Mouse (Mus musculus) C2C12 (cell line): ENCODE measurements around the gene Zc3h7a. TPM values are rescaled to one million over a fixed set of nuclear protein-coding genes. Genes with fewer than 3 reads are reported as not detected.

Experiments
- H3K27me3 ChIP-seq: one replicate; pipeline ENCODE4 v1.6.1; 2011; ENCODE audit not compliant: control insufficient read depth, insufficient read depth, insufficient read length
- H3K36me3 ChIP-seq: one replicate; pipeline ENCODE4 v1.6.1; 2011; ENCODE audit not compliant: control insufficient read depth, insufficient read depth
- H3K4me3 ChIP-seq: one replicate; pipeline ENCODE4 v1.5.1; 2011; ENCODE audit warnings: mild to moderate bottlenecking, control low read depth; ENCODE audit not compliant: poor library complexity, insufficient read depth, severe bottlenecking
- H3K79me2 ChIP-seq: one replicate; pipeline ENCODE4 v1.6.1; 2011; ENCODE audit not compliant: control insufficient read depth, insufficient read depth
- H3K79me3 ChIP-seq: one replicate; pipeline ENCODE4 v1.6.1; 2011; ENCODE audit warnings: low read depth, control low read depth
- H3ac ChIP-seq: one replicate; pipeline ENCODE3; 2011; ENCODE audit warnings: low read depth; ENCODE audit not compliant: control insufficient read depth, insufficient read length
- CTCF ChIP-seq: IDR thresholded peaks from one replicate; pipeline ENCODE4 v1.5.1; 2011; ENCODE audit not compliant: control insufficient read depth, insufficient read depth, insufficient read length
- FOSL1 ChIP-seq: IDR thresholded peaks from one replicate; pipeline ENCODE4 v1.8.0; 2011; ENCODE audit warnings: mild to moderate bottlenecking, low read length; ENCODE audit not compliant: poor library complexity, insufficient read depth, severe bottlenecking
- MYOD1 ChIP-seq: IDR thresholded peaks from one replicate; pipeline ENCODE4 v1.6.1; 2011; ENCODE audit warnings: low read depth; ENCODE audit not compliant: control insufficient read depth, insufficient read length
- MYOG ChIP-seq: IDR thresholded peaks from one replicate; pipeline ENCODE4 v1.6.1; 2011; ENCODE audit not compliant: control insufficient read depth, insufficient read length; ENCODE audit errors: extremely low read depth
- USF1 ChIP-seq: IDR thresholded peaks from one replicate; pipeline ENCODE4 v1.6.1; 2011; ENCODE audit warnings: low read depth, mild to moderate bottlenecking, control low read depth, moderate library complexity
- microRNA-seq: library from miRNA; unstranded; fragments of <30 nt; microRNA quantifications from one replicate; pipeline ENCODE4, GENCODE M21; 2019; ENCODE audit warnings: borderline microRNAs expressed
- polyA plus RNA-seq: library from polyadenylated mRNA; unstranded; fragments of >200 nt; fragmentation: generic; extraction: Trizol; gene quantifications from one replicate; pipeline ENCODE4 v1.2.1, GENCODE M21; 2012; ENCODE audit warnings: missing spikeins

The Zc3h7a gene
- polyA plus RNA-seq, 1 experiment: 10.2 TPM

GRCm38 (mm10) chr16:11092523-11092922, 83.7 kb downstream of the Zc3h7a start:
- no peaks in the 10 kb centered on the region for H3K27me3 ChIP-seq
- H3K79me2 ChIP-seq: no peaks in the 10 kb centered on the region
- no peak for TF ChIP-seq USF1
- TF ChIP-seq CTCF: no peak
- TF ChIP-seq MYOG: no peak
- no peaks in the 10 kb centered on the region for H3K79me3 ChIP-seq
- H3K4me3 ChIP-seq: no peak overlapping the region
- H3ac ChIP-seq: no peak overlapping the region
- H3K36me3 ChIP-seq: peaks cover 45% of the 10 kb centered on the region

GRCm38 (mm10) chr16:11092061-11092460, 84.1 kb downstream of the Zc3h7a start:
- H3ac ChIP-seq: no peak overlapping the region
- no peak overlapping the region for H3K4me3 ChIP-seq
- no peaks in the 10 kb centered on the region for H3K79me3 ChIP-seq
- H3K79me2 ChIP-seq: no peaks in the 10 kb centered on the region
- no peak for TF ChIP-seq MYOG
- no peaks in the 10 kb centered on the region for H3K27me3 ChIP-seq
- H3K36me3 ChIP-seq: peaks cover 50% of the 10 kb centered on the region

- TF ChIP-seq MYOG (no peak), FOSL1 (no peak), CTCF (no peak), MYOD1 (no peak), USF1 (no peak)
These were observed 85.2 kb downstream of the Zc3h7a start for GRCm38 (mm10) chr16:11090836-11091570.

DNA sequence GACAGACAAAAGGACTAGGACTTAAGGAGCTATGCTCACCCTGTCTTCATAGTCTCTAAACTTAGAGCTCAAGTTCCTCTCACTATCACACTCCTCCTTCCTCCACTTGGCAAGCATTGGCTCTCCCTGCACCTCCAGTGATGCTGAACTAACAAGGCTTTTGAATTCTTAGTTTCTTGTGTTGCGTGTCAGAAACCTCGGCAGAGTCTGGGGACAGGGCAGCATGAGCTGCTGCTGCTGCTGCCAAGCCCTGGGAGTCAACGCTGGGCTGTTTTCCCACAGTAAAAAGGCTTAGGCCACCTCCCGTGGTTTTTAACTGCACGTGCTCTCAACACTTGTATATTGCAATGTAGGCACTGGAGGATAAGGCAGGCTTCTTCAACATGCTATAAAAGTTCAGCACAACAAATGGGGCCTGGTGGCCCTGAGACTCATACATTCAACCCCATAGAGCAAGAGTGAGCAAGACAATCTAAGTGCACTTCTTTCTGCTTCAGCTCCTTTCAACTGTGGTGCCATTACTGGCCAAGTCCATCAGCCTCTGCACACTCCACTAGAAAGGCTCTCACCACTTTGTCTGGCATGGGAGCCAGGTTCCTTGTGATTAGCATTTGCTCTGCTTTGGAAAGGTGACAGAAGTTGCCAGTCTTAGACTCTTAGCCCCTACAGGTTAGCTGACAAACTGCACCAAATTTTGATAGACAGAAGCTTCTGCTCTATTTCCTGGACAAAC, 89.2 kb downstream of the Zc3h7a start:
- Histone ChIP-seq H3K79me3 (peaks cover 2% of the 10 kb centered on the region), H3K79me2 (no peaks in the 10 kb centered on the region), H3K4me3 (no peak overlapping the region), H3K36me3 (peaks cover 93% of the 10 kb centered on the region), H3ac (no peak overlapping the region), H3K27me3 (no peaks in the 10 kb centered on the region)
- TF ChIP-seq MYOD1: no peak
- no peak for TF ChIP-seq CTCF
- TF ChIP-seq USF1: no peak
- no peak for TF ChIP-seq FOSL1

More at GRCm38 (mm10) chr16:11090836-11091570, 85.2 kb downstream of the Zc3h7a start:
- Histone ChIP-seq H3ac (no peak overlapping the region), H3K4me3 (no peak overlapping the region), H3K27me3 (no peaks in the 10 kb centered on the region), H3K79me2 (no peaks in the 10 kb centered on the region), H3K36me3 (peaks cover 54% of the 10 kb centered on the region), H3K79me3 (no peaks in the 10 kb centered on the region)

Small RNA genes lying within 50 kb of the gene (microRNA-seq; reads per million reads assigned to microRNA genes)
- gene Gm23935: 1.1 reads per million, percentile 25 among the genes with 10 or more reads in this experiment

Other genes with a start within 250 kb of the Zc3h7a start
- 54.1 TPM for gene Snn, start 115.4 kb downstream of the Zc3h7a start, polyA plus RNA-seq
- 116 TPM for gene Litaf, start 110.2 kb downstream of the Zc3h7a start, polyA plus RNA-seq
- gene Txndc11, start 41.7 kb downstream of the Zc3h7a start, polyA plus RNA-seq: 13.8 TPM
- 62.7 TPM for gene Rsl1d1, start 26.9 kb upstream of the Zc3h7a start, polyA plus RNA-seq
- gene Gspt1, start 77.9 kb upstream of the Zc3h7a start, polyA plus RNA-seq: 79.7 TPM
- not detected for gene Tnfrsf17, start 137.4 kb upstream of the Zc3h7a start, polyA plus RNA-seq
- 0.62 TPM for gene Snx29, start 146.5 kb upstream of the Zc3h7a start, polyA plus RNA-seq